Mouse (Mus musculus) spleen, postnatal 4 days (tissue): ENCODE results near the gene Phf6.
A peak's percentile ranks its signal among the peaks of the same experiment; 100 is the strongest.
"Not testable (repeated sequence)": the region's sequence is repeated elsewhere in the genome, so short reads cannot be mapped to it uniquely, and the experiment has no call there.

Source experiments
- DNase-seq, 2 experiments: peaks; one replicate each; pipeline ENCODE4 v3.0.0; 2022; ENCODE audit warnings: low spot score in 2 of 2

The Phf6 gene

GRCm38 (mm10) chrX:52978576-52978975 is 66.5 kb downstream of the Phf6 start:
- no peak for DNase-seq

DNA sequence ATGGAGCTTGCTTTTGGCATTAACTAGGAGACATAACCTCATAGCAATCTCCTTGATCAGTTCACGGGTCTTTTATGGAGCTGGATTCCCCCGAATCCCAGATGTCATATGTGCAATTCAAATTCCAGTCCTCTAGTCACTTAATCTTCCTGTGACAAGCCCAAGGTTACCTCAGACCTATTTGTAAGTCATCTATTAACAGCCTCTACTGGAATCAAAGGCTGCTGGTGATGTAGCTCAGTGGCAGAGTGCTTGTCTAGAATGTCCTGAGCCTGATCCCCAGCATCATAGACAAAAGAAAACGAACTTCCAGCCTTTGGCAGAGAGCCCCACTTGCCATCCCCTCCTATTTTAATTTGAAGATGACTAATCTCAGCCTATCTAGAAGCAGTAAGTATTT is 69.3 kb downstream of the Phf6 start:
- DNase-seq, result no peak

DNA sequence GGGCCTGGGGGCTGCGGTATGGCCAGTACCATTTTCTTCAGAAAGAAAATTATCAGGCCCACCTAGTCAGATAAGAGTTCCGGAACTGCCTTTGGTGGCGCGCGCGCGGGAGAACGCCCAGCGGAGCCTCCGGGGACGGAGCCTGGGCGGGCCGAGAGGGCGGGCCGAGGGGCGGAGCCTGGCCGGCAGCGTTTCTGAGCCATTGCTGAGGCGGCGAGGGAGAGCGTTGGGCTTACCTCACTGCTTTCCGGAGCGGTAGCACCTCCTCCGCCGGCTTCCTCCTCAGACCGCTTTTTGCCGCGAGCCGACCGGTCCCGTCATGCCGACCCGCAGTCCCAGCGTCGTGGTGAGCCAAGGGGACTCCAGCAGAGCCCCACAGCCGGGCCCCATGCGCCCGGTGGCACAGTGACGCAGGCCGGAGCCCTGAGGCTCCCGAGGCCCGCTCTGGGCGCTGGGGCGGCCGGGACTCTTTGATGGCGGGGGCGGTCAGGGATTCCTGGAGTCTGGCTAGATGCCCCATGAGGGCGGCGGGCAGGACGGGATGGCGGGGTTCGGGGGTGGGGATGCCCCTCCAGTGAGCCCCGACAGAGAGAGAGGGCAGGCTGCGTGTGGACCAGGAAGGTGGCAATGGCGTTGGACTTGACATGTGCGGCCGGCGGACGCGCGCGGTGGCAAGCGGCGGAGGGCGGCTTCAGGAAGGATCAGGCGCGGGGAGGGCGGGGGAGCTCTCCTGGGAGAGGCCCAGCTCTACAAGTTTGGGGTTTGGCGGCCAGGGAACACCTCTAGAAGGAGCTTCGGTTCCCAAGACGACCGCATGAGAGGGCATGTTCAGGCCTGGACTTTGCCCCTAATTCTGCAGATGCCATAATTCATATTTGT is 76.1 kb downstream of the Phf6 start, which contains the start of gene Hprt:
Gene Hprt (plus strand): TSS at position 233 of the 879 bp plus-strand sequence.
- peak; percentile 89 to 92 for DNase-seq

GRCm38 (mm10) chrX:52994726-52995125 is 82.7 kb downstream of the Phf6 start:
- not testable (repeated sequence) for DNase-seq

GRCm38 (mm10) chrX:53004887-53005286 is 92.8 kb downstream of the Phf6 start:
- not testable (repeated sequence) for DNase-seq

GRCm38 (mm10) chrX:53006062-53006461 is 94.0 kb downstream of the Phf6 start:
- DNase-seq, result peak in 1 of 2 experiments; percentile 12
